Mouse (Mus musculus): ENCODE measurements around the gene Cd80.

The Cd80 gene

GRCm38 (mm10) chr16:38450707-38451106 is 4.7 kb upstream of the Cd80 start:
- no peak for DNase-seq

DNA sequence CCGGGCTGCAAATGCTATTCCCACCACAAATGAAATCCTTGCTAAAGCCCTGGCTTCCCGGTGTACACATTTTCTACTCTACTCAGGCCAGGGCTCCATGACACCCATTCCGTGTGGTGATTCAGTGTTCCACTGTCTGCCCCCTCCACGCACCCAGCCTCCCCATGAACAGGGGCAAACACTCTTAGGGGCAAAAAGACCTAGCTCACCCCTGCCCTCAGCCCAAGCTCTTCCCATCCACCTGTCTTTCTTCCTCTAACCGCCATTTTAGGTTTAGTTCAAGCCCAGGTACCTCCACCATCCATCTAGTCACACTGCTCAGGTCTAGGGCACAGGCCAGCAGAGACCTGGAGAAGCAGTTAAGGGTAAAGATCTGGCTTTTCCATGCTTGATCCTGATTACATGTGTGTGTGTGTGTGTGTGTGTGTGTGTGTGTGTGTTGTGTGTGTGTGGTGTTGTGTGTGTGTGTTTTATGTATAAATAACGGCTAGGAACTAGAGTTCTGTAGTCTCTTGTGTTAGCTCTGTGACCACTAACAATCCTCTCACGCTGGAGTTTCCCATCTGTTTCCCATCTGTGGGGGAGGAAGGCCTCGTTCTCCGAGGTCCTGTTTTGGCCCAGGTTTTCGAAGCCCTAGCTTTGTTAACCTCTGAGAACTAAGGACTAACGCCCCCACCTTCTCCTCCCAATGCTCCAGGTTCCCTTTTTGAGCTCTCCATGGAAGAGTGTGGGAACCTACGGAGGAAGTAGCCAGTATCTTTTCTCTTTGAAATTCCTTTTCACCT is 3.7 kb upstream of the Cd80 start:
- DNase-seq: peak; percentile 18 to 35

- DNase-seq: peak; percentile 93
These were observed 2.7 kb upstream of the Cd80 start, which contains the start of gene Adprh for GRCm38 (mm10) chr16:38452442-38453202. Adprh (minus strand) TSS chr16:38452703.

DNA sequence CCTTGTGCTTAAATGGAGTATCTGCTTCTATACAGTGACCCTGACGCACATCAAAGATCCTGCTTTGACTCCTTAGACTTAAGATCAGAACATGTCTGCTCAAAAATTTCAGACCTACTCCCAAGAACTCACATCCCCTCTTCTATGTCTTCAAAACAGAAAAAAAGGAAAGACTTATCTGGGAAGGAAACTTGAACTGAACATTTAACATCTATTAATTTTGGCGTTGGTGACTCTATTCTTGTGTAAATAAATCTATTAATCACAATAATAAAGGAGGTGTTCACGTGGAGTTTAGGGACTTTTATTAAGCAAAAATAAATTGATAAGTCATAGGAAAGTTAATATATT is 2.2 kb upstream of the Cd80 start:
- no peak for DNase-seq

DNA sequence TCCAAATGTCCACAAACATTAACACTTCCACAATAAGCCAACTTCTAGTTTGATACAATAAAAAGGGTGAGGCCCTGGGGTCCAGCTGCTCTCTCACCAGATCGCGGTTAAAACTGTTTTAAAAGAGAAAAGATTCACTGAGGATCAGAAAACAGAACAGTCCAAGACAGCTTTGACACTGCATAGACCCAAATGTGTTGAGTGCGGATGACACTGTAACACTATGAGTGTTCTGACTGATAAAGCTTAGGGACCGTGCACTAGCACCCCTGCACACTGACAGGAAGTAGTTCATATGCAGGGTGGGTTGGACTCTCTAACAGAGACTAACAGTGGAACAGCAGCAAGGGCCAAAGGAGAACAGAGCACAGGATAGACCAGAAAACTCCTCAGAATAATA is 1.4 kb upstream of the Cd80 start:
- DNase-seq: no peak

DNA sequence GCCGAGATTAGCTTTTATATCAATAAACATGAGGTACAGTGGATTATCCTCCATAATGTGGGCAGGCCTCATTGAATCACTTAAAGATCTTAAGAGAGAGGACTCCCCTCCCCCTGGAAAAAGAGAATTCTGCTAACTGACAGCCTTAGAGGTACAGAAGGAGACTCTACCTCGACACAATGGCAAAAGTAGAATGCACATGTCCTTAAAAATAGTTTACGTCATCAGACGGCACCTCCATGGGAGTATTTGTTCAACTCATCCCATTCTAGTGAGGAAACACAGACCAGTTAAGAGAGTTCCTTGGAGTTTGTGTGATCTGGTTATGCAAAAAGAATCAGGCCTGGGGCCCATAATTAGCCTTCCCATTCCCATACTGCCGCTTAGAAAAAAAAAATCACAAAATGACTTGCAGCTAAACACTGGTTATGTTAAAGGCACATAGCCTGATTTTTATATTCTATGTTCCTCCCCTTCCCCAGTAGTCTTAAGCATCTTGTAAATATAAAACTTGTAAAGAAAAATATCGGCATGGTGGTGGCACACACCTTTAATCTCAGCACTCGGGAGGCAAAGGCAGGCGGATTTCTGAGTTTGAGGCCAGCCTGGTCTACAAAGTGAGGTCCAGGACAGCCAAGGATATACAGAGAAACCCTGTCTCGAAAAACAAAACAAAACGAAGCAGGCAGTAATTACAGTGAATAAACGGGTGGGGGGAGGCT is 667 bp upstream of the Cd80 start:
- no peak for DNase-seq

DNA sequence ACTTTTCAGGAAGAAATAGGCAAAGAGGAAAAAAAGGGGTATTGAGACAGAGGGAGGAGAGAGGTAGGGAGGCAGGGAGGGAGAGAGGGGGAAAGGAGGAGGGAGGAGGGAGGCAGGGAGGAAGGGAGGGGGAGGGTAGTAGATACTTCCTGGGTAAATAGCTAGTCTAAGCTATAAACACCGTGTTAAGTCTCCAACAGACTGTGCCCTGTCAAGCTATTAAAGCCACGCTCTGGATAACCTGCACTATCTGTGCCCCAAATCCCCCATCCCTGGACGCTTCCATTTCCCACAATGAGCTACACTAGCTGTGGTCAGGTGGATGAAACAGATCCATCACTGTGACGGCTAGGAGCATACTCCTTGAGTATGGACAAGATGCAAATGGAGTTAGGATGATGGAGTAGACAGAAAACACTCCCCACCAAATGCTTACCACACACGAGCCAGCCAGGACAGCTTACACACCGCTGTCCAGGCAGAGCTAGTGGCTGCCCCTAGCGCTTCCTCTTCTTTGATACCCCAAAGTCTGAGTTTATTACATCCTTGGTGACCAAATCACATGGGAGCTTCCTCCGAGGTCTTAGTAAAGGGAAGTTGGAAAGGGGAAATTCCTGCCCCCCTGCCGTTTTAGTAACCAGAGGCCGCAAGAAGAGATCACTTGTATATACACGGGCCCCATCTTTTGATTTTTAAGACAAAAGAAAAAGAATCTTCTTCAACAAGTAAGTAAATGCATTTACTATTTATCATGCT is 1.6 kb downstream of the Cd80 start:
- DNase-seq: no peak

DNA sequence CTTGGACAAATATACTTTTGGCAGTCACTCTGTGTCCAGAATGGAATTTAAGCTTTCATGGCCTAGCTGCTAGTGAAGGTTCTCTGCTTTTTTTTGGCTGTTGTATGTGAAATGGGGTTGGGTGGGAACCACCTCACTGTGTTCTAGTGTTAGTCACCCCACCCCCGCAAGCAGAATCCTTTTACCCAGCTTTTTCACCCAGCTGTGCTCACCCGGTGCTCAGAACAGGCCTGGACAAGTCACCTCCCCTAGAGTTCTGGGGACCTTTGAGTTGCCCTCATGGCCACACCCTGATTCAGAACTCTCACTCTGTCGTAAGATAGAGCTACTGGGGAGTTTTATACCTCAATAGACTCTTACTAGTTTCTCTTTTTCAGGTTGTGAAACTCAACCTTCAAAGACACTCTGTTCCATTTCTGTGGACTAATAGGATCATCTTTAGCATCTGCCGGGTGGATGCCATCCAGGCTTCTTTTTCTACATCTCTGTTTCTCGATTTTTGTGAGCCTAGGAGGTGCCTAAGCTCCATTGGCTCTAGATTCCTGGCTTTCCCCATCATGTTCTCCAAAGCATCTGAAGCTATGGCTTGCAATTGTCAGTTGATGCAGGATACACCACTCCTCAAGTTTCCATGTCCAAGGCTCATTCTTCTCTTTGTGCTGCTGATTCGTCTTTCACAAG is 3.4 kb downstream of the Cd80 start:
- no peak for DNase-seq

DNA sequence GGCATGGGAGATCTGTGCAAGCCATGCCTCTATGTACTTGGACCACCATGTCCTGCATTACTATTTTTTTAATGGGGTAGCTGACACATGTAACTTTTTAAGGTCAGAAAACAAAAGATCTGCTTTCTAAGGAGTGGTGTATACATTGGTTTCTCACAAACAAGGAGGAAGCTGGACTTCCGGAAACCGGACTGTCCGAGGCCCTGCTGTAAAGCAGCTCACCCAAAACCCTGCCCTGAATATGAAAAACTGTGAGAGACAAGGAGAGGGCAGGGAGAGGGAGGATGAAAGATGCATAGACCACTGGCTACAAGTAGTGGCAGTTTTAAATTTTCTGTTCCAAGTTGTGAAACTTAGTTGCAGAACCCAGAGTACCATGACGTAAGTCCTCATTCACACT is 4.6 kb downstream of the Cd80 start:
- no peak for DNase-seq

- no peak for DNase-seq
These were observed 6.4 kb downstream of the Cd80 start for GRCm38 (mm10) chr16:38461749-38462148.

DNA sequence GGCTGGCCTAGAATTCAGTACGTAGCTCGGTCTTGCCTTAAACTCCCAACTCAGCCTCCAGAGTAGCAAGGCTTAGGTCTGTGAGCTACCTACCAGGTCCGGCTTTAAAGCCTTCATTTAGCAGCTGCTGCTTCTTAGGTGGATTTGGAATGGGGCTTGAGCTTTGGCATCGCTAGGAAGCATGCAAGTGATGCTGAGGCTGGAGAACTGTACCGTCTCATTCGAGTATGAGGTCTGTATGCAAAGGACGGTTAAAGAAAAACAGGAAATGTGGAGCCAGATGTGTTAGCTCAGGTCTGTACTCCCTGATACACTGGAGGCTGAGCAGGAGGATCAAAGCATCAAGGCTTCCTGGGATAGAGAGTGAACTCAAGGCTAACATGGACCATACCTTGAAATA is 6.8 kb downstream of the Cd80 start:
- DNase-seq: no peak

GRCm38 (mm10) chr16:38463305-38463704 is 7.9 kb downstream of the Cd80 start:
- no peak for DNase-seq

DNA sequence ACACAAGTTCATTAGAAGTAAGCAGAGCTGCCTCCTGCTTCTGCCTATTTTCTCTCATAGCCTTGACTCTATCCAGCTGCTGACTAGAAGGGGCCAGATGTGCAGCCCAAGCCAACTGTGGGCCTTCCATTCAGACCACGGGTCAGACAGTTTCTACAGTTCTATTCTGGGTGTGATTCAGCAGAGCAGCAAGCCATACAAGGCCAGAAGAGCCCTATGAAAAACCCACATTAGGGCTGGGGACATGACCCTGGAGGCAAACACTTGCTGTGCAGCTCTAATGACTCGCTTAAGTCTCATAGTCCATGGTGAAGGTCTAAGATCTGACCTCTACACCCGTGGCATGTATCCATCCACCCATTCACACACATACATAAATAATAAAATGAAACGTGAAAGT is 10.7 kb downstream of the Cd80 start:
- DNase-seq: no peak

DNA sequence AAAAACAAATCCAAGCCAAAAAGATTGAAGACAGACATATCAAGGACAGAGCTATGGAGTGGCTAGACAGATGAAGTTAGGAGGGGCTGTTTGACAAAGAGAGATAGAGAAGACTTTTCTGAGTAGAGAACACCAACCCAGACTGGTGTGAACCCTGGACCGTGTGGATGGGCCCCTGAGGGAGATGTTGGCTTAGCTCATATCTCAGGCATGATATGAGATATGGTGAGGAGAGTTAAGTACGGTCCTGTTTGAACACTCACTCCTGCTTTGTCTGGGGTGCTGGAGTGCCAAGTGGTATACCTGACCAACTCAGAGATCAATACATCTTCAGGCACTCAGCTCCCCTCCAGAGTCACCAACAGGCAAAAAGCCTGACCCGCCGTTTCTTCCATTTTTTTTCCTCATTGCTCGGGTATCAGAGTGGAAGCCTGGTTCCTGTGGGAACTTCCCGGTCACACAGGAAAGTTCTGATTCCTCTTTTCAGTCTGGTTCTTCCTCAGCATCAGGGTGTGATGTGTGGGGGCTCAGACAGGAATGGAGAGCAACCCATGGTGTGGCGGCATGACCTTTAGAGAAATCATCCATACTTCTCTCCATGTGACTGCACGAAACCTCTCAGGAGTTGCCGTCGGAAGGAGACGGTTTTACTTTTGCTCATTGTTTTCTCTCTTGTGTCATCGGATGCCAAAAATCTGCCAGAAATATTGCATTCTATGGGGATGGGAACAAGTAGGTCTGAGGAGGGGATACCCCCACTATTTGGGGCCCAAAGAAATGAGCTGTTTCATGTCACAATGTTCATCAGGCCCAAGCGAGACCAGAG is 11.9 kb downstream of the Cd80 start:
- DNase-seq: no peak

DNA sequence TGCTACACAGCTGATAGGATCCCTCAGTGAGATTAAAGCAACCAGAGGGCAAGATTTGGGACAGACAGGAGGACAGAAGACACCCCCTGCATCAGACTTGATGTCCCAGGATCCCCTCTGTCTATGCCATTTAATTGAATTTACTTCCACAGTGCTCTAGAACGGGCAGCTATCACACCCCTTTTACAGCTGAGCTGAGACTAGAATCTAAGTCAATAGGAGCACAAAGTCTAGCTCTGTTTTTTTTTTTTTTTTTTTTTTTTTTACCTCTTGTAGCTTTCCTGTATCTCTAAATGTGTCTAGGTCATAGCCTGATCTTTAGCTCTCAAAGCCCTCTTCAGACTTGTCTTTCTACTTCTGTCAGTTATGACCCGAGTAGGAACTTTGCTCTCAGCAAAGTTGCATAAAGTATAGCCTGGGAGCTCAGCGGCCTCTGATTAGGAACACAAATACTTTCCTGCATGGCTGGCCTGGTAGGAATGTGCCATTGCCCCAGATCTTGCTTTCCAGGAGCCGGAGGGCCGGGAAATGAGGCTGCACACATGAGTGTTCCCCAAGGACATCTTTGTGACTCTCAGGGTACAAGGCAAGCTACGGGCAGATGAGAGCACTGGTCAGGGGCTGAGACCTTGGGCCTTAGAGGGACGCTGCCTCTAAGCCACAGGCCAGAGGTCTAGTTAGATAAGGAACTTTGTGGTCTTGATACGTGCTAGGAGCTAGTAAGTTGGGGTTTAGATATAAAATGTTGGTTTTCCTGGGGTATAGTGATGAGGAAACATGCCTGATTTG is 12.8 kb downstream of the Cd80 start:
- DNase-seq: no peak

DNA sequence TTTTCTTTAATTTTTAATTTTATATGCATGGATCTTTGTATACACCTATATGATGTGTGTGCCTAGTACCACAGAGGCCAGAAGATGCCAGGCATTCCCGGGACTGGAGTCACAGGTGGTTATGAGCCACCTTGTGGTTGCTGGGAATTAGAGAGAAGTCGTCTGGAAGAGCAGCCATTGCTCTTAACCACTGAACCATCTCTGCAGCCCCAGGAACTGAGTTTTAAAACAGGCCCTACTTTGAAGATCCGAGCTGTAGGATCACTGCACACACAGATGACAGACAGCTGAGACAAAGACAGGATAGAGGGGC is 13.3 kb downstream of the Cd80 start:
- DNase-seq: no peak

- DNase-seq: no peak
These were observed 14.1 kb downstream of the Cd80 start for GRCm38 (mm10) chr16:38469437-38469836.

DNA sequence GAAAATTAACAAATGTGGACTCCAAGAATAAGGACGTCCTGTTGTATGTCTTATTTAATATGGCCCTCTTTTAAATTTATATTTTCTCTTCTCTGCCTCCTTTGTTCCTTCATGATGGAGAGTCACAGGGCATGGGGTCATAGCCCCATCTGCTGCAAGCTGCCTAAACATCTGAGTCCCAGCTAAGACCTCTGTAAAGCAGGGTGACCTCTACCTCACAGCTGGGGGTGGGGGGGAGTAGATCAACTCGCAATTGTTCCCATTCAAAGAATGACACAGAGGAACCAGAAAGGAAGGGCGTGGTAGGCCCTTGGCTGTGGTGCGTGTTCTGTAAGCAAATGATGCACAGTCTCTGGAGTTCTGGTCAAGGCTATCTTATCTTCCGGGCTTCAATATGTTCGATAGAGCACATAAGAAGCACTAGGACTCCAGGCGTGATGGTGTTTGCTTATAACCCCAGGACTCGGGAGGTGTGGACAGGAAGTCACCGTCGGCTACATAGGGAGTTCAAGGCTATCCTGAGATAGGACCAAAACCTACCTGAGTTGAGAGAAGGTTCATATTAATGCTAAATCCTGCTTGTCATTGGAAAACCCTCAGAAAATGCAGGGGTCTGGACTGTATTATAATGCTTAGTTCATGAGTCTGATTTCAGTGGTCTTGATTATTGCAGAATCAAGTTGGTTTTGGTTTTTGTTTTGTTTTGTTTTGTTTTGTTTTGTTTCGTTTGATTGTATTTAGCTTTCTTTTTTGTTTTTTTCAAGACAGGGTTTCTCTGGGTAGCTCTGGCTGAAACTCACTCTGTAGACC is 16.5 kb downstream of the Cd80 start:
- no peak for DNase-seq

GRCm38 (mm10) chr16:38472507-38472873 is 17.1 kb downstream of the Cd80 start:
- no peak for DNase-seq

- no peak for DNase-seq
These were observed 18.3 kb downstream of the Cd80 start for GRCm38 (mm10) chr16:38473661-38474060.

All from cerebellum, adult 18-20 months (tissue).